Mouse (Mus musculus) kidney, adult 10 weeks (tissue): ENCODE data around the gene Iqcg. TPM values are rescaled to one million over a fixed set of nuclear protein-coding genes. Genes with fewer than 3 reads are reported as not detected.

ENCODE experiments used
- polyA plus RNA-seq: library from polyadenylated mRNA; stranded (reverse); fragments of 350-450 nt; fragmentation: Illumina TruSeq; extraction: RNeasy Lipid Tissue Mini Kit (QIAGEN cat#74804); gene quantifications from one replicate; pipeline ENCODE4 v1.2.3, GENCODE M21; 2014; ENCODE audit warnings: low read depth, low replicate concordance

Iqcg gene
- polyA plus RNA-seq: 5.9 TPM

GRCm38 (mm10) chr16:33056095-33056785 lies at the start of gene Iqcg, which contains the start of gene Rpl35a:
TSS of gene Iqcg (minus strand) at chr16:33056218.
TSS of gene Rpl35a (plus strand) at chr16:33056453.

GRCm38 (mm10) chr16:33062024-33062681 lies 6.1 kb upstream of the Iqcg start, which contains the start of gene Lmln:
TSS of gene Lmln (plus strand) at chr16:33062521.

Other genes with a start within 250 kb of the Iqcg start
- not detected for gene Smbd1, start 245.7 kb downstream of the Iqcg start, polyA plus RNA-seq
- gene Fyttd1, start 178.7 kb downstream of the Iqcg start, polyA plus RNA-seq: 109 TPM
- gene Rubcn, start 178.5 kb downstream of the Iqcg start, polyA plus RNA-seq: 8.8 TPM
- 19.8 TPM for gene Lrch3, start 142.1 kb downstream of the Iqcg start, polyA plus RNA-seq
- gene Rpl35a, start 235 bp upstream of the Iqcg start, polyA plus RNA-seq: 824 TPM
- gene Lmln, start 6.3 kb upstream of the Iqcg start, polyA plus RNA-seq: 1.9 TPM
- gene Osbpl11, start 128.9 kb upstream of the Iqcg start, polyA plus RNA-seq: 13.3 TPM
- gene Snx4, start 195.2 kb upstream of the Iqcg start, polyA plus RNA-seq: 72.4 TPM